Mouse (Mus musculus) intestine, embryonic 16.5 days (tissue): ENCODE measurements around the gene Smtnl1. TPM values are rescaled to one million over a fixed set of nuclear protein-coding genes. Genes with fewer than 3 reads are reported as not detected.

ENCODE experiments used
- ATAC-seq: fragments of 200-750 bp; cut with Nextera tagmentation; 2 replicates; pipeline ENCODE4 v1.8.0; 2017; ENCODE audit warnings: moderate TSS enrichment, moderate library complexity
- H3K27ac ChIP-seq: fragments of 300-500 bp; sonication (generic); 2 replicates; pipeline ENCODE4 v1.5.1; 2014; ENCODE audit warnings: mild to moderate bottlenecking, low read length
- H3K27me3 ChIP-seq: fragments of 300-500 bp; sonication (generic); replicated peaks from 2 replicates; pipeline ENCODE4 v1.6.1; 2014; ENCODE audit warnings: low read length, control low read depth, mixed read lengths; ENCODE audit not compliant: control insufficient read depth, insufficient read depth
- H3K36me3 ChIP-seq: fragments of 300-500 bp; sonication (generic); 2 replicates; pipeline ENCODE4 v1.6.1; 2014; ENCODE audit warnings: low read length, control low read depth; ENCODE audit not compliant: control insufficient read depth, insufficient read depth
- H3K4me1 ChIP-seq: fragments of 300-500 bp; sonication (generic); 2 replicates; pipeline ENCODE4 v1.6.1; 2014; ENCODE audit warnings: low read length, control low read depth, mixed read lengths; ENCODE audit not compliant: control insufficient read depth, insufficient read depth
- H3K4me2 ChIP-seq: fragments of 300-500 bp; sonication (generic); 2 replicates; pipeline ENCODE4 v1.6.1; 2014; ENCODE audit warnings: low read depth, low read length, control low read depth
- H3K4me3 ChIP-seq: fragments of 300-500 bp; sonication (generic); 2 replicates; pipeline ENCODE4 v1.5.1; 2014; ENCODE audit warnings: mild to moderate bottlenecking, low read length
- H3K9ac ChIP-seq: fragments of 300-500 bp; sonication (generic); 2 replicates; pipeline ENCODE4 v1.6.1; 2014; ENCODE audit warnings: low read depth, low read length
- H3K9me3 ChIP-seq: fragments of 300-500 bp; sonication (generic); 2 replicates; pipeline ENCODE4 v1.6.1; 2016; ENCODE audit warnings: low read length, control low read depth; ENCODE audit not compliant: control insufficient read depth
- WGBS: fragments of 180-500 bp; shearing (Covaris S2); extraction: QIAGEN DNeasy Blood & Tissue Kit; methylation state at CpG from one replicate; pipeline ENCODE4 v1.1.7; 2014; 5-methylcytosine and 5-hydroxymethylcytosine counted together
- polyA plus RNA-seq: library from polyadenylated mRNA; unstranded; fragments of >200 nt; fragmentation: Nextera tagmentation; extraction: Ambion mirVana; gene quantifications from 2 replicates; pipeline ENCODE4 v1.2.1, GENCODE M21; 2015

Gene Smtnl1
- polyA plus RNA-seq, 1 experiment from 2014 or later = 0.17 TPM

GRCm38 (mm10) chr2:84799041-84799561 is 23.4 kb downstream of the Smtnl1 start:
- ATAC-seq = peak; percentile 72
- no peaks in the 10 kb centered on the region for H3K36me3 ChIP-seq
- peak overlapping the region; percentile 64 for H3K9ac ChIP-seq
- under 1% methylated on average over 15 of the region's 16 CpGs for WGBS
- H3K27ac ChIP-seq = peak overlapping the region; percentile 50
- peaks cover 2% of the 10 kb centered on the region; the same call in 1 of the 2 replicates for H3K9me3 ChIP-seq
- 0 out of 2 replicates have a peak, but pooled peaks cover 4% of the 10 kb centered on the region for H3K4me1 ChIP-seq
- H3K4me3 ChIP-seq = peak overlapping the region; percentile 52
- H3K4me2 ChIP-seq = peak overlapping the region; percentile 82
- no peaks in the 10 kb centered on the region for H3K27me3 ChIP-seq

- H3K36me3 ChIP-seq = no peaks in the 10 kb centered on the region
- peak within 1 kb of the TSS; percentile 82 for H3K4me2 ChIP-seq
- ATAC-seq = peak; percentile 82
- under 1% methylated on average over 21 of the region's 21 CpGs for WGBS
- peak within 1 kb of the TSS; percentile 64 for H3K9ac ChIP-seq
- peak within 1 kb of the TSS; percentile 52 for H3K4me3 ChIP-seq
- H3K4me1 ChIP-seq = 0 out of 2 replicates have a peak, but pooled peaks cover 4% of the 10 kb centered on the region
- peak within 1 kb of the TSS; percentile 50 for H3K27ac ChIP-seq
- no peaks in the 10 kb centered on the region for H3K27me3 ChIP-seq
- peaks cover 3% of the 10 kb centered on the region; the same call in 1 of the 2 replicates for H3K9me3 ChIP-seq
Observed at GRCm38 (mm10) chr2:84798493-84798921, 23.9 kb downstream of the Smtnl1 start, which contains the start of gene Ube2l6. Ube2l6 (plus strand) TSS chr2:84798828.

- Histone ChIP-seq H3K9me3 (peaks cover 3% of the 10 kb centered on the region; the same call in 1 of the 2 replicates), H3K4me1 (0 out of 2 replicates have a peak, but pooled peaks cover 4% of the 10 kb centered on the region), H3K9ac (peak overlapping the region; percentile 64), H3K27ac (peak overlapping the region; percentile 50), H3K27me3 (no peaks in the 10 kb centered on the region), H3K36me3 (no peaks in the 10 kb centered on the region), H3K4me3 (peak overlapping the region; percentile 52), H3K4me2 (peak overlapping the region; percentile 82)
- peak; percentile 25 for ATAC-seq
- WGBS = 13% methylated on average over 13 of the region's 13 CpGs
Observed at GRCm38 (mm10) chr2:84797833-84798492, 24.5 kb downstream of the Smtnl1 start.

- ATAC-seq = no peak
Observed at GRCm38 (mm10) chr2:84793871-84794270, 28.6 kb downstream of the Smtnl1 start.

GRCm38 (mm10) chr2:84793154-84793553 is 29.3 kb downstream of the Smtnl1 start:
- Histone ChIP-seq H3K4me1 (no peaks in the 10 kb centered on the region), H3K4me2 (no peak overlapping the region), H3K27me3 (no peaks in the 10 kb centered on the region), H3K27ac (no peak overlapping the region), H3K36me3 (no peaks in the 10 kb centered on the region), H3K4me3 (no peak overlapping the region), H3K9ac (no peak overlapping the region), H3K9me3 (peaks cover 3% of the 10 kb centered on the region; the same call in 1 of the 2 replicates)
- ATAC-seq = no peak
- 90% methylated on average over 3 of the region's 3 CpGs for WGBS

More at GRCm38 (mm10) chr2:84793871-84794270, 28.6 kb downstream of the Smtnl1 start:
- 87% methylated on average over 3 of the region's 3 CpGs for WGBS
- Histone ChIP-seq H3K36me3 (no peaks in the 10 kb centered on the region), H3K4me1 (no peaks in the 10 kb centered on the region), H3K9me3 (peaks cover 3% of the 10 kb centered on the region; the same call in 1 of the 2 replicates), H3K4me3 (no peak overlapping the region), H3K9ac (no peak overlapping the region), H3K27ac (no peak overlapping the region), H3K4me2 (no peak overlapping the region), H3K27me3 (no peaks in the 10 kb centered on the region)

GRCm38 (mm10) chr2:84792516-84792915 is 29.9 kb downstream of the Smtnl1 start:
- Histone ChIP-seq H3K27me3 (no peaks in the 10 kb centered on the region), H3K4me1 (no peaks in the 10 kb centered on the region), H3K4me3 (no peak overlapping the region), H3K9ac (no peak overlapping the region), H3K36me3 (no peaks in the 10 kb centered on the region), H3K9me3 (peaks cover 3% of the 10 kb centered on the region; the same call in 1 of the 2 replicates), H3K4me2 (no peak overlapping the region), H3K27ac (no peak overlapping the region)
- WGBS = 58% methylated on average over 3 of the region's 3 CpGs
- peak; percentile 42; the same call in 1 of the 2 replicates for ATAC-seq

- no peak for ATAC-seq
- Histone ChIP-seq H3K27ac (no peak overlapping the region), H3K9me3 (peaks cover 3% of the 10 kb centered on the region; the same call in 1 of the 2 replicates), H3K4me3 (no peak overlapping the region), H3K9ac (no peak overlapping the region), H3K4me1 (no peaks in the 10 kb centered on the region), H3K4me2 (no peak overlapping the region), H3K36me3 (no peaks in the 10 kb centered on the region), H3K27me3 (no peaks in the 10 kb centered on the region)
- WGBS = 56% methylated on average over 9 of the region's 9 CpGs
Observed at GRCm38 (mm10) chr2:84790418-84790817, 32.0 kb downstream of the Smtnl1 start.

- H3K9me3 ChIP-seq = no peaks in the 10 kb centered on the region
- 70% methylated on average over 3 of the region's 3 CpGs for WGBS
- ATAC-seq = no peak
Observed at GRCm38 (mm10) chr2:84788316-84788715, 34.1 kb downstream of the Smtnl1 start.

GRCm38 (mm10) chr2:84783840-84784566 is 38.4 kb downstream of the Smtnl1 start:
- WGBS = 50% methylated on average over 3 of the region's 3 CpGs
- Histone ChIP-seq H3K36me3 (no peaks in the 10 kb centered on the region), H3K4me3 (no peak overlapping the region), H3K9me3 (no peaks in the 10 kb centered on the region), H3K27ac (peak overlapping the region; percentile 73), H3K9ac (no peak overlapping the region), H3K4me1 (peaks cover 7% of the 10 kb centered on the region; the same call in 1 of the 2 replicates), H3K4me2 (no peak overlapping the region), H3K27me3 (no peaks in the 10 kb centered on the region)
- peak; percentile 81 for ATAC-seq

More at GRCm38 (mm10) chr2:84788316-84788715, 34.1 kb downstream of the Smtnl1 start:
- H3K4me1 ChIP-seq = peaks cover 7% of the 10 kb centered on the region; the same call in 1 of the 2 replicates
- H3K4me2 ChIP-seq = no peak overlapping the region
- H3K27ac ChIP-seq = no peak overlapping the region
- no peaks in the 10 kb centered on the region for H3K27me3 ChIP-seq
- no peak overlapping the region for H3K9ac ChIP-seq
- no peaks in the 10 kb centered on the region for H3K36me3 ChIP-seq
- no peak overlapping the region for H3K4me3 ChIP-seq
